Mouse (Mus musculus): ENCODE measurements at regions not wholly inside any gene's neighbourhood (a gene's known extent, or its start where the extent isn't known, plus 50 kb on each side); places are given as distances from the start of the nearest gene placed in this dataset.
"Not testable (repeated sequence)": the region's sequence is repeated elsewhere in the genome, so short reads cannot be mapped to it uniquely, and the experiment has no call there.

GRCm38 (mm10) chr2:78012441-78012840 lies 66.3 kb upstream of the Cwc22 start:
- not testable (repeated sequence) for H3K27ac ChIP-seq (ENCODE audit: low read length); H3K9me3 ChIP-seq (replicated peaks; ENCODE audit: control insufficient read depth, low read length); H3K4me2 ChIP-seq (ENCODE audit: low read depth, low read length); H3K4me1 ChIP-seq (ENCODE audit: control insufficient read depth, low read depth, low read length); H3K9ac ChIP-seq (ENCODE audit: low read depth, low read length); H3K4me3 ChIP-seq (ENCODE audit: low read depth, low read length); H3K27me3 ChIP-seq (ENCODE audit: control insufficient read depth, insufficient read depth, low read depth, low read length); ATAC-seq (ENCODE audit: low read depth); H3K36me3 ChIP-seq (ENCODE audit: control insufficient read depth, insufficient read depth)
- WGBS (ENCODE audit: insufficient replicate concordance) = 85% methylated on average over 6 of the region's 6 CpGs

GRCm38 (mm10) chr2:78011821-78012220 lies 65.6 kb upstream of the Cwc22 start:
- no peak for ATAC-seq (ENCODE audit: low read depth)
- Histone ChIP-seq H3K4me2 (ENCODE audit: low read depth, low read length) (no peak overlapping the region), H3K9ac (ENCODE audit: low read depth, low read length) (no peak overlapping the region), H3K27me3 (ENCODE audit: control insufficient read depth, insufficient read depth, low read depth, low read length) (no peaks in the 10 kb centered on the region), H3K9me3 (replicated peaks; ENCODE audit: control insufficient read depth, low read length) (no peaks in the 10 kb centered on the region), H3K4me1 (ENCODE audit: control insufficient read depth, low read depth, low read length) (no peaks in the 10 kb centered on the region), H3K36me3 (ENCODE audit: control insufficient read depth, insufficient read depth) (no peaks in the 10 kb centered on the region), H3K27ac (ENCODE audit: low read length) (no peak overlapping the region), H3K4me3 (ENCODE audit: low read depth, low read length) (no peak overlapping the region)
- WGBS (ENCODE audit: insufficient replicate concordance) = 68% methylated on average over 2 of the region's 2 CpGs

- no peak for ATAC-seq (ENCODE audit: low read depth)
- no peak overlapping the region for H3K9ac ChIP-seq (ENCODE audit: low read depth, low read length)
- H3K36me3 ChIP-seq (ENCODE audit: control insufficient read depth, insufficient read depth) = no peaks in the 10 kb centered on the region
- H3K27ac ChIP-seq (ENCODE audit: low read length) = no peak overlapping the region
- no peak overlapping the region for H3K4me3 ChIP-seq (ENCODE audit: low read depth, low read length)
- no peaks in the 10 kb centered on the region for H3K4me1 ChIP-seq (ENCODE audit: control insufficient read depth, low read depth, low read length)
- no peak overlapping the region for H3K4me2 ChIP-seq (ENCODE audit: low read depth, low read length)
- no peaks in the 10 kb centered on the region for H3K9me3 ChIP-seq (replicated peaks; ENCODE audit: control insufficient read depth, low read length)
- H3K27me3 ChIP-seq (ENCODE audit: control insufficient read depth, insufficient read depth, low read depth, low read length) = no peaks in the 10 kb centered on the region
- 48% methylated on average over 2 of the region's 2 CpGs for WGBS (ENCODE audit: insufficient replicate concordance)
These were observed 65.1 kb upstream of the Cwc22 start for GRCm38 (mm10) chr2:78011051-78011800.

- H3K4me3 ChIP-seq (ENCODE audit: low read depth, low read length) = no peak overlapping the region
- no peaks in the 10 kb centered on the region for H3K9me3 ChIP-seq (replicated peaks; ENCODE audit: control insufficient read depth, low read length)
- no peak overlapping the region for H3K4me2 ChIP-seq (ENCODE audit: low read depth, low read length)
- no peaks in the 10 kb centered on the region for H3K36me3 ChIP-seq (ENCODE audit: control insufficient read depth, insufficient read depth)
- no peaks in the 10 kb centered on the region for H3K27me3 ChIP-seq (ENCODE audit: control insufficient read depth, insufficient read depth, low read depth, low read length)
- 68% methylated on average over 5 of the region's 5 CpGs for WGBS (ENCODE audit: insufficient replicate concordance)
- no peak overlapping the region for H3K27ac ChIP-seq (ENCODE audit: low read length)
- H3K9ac ChIP-seq (ENCODE audit: low read depth, low read length) = no peak overlapping the region
- ATAC-seq (ENCODE audit: low read depth) = no peak
- no peaks in the 10 kb centered on the region for H3K4me1 ChIP-seq (ENCODE audit: control insufficient read depth, low read depth, low read length)
These were observed 64.0 kb upstream of the Cwc22 start for GRCm38 (mm10) chr2:78010066-78010690.

GRCm38 (mm10) chr2:78008094-78008493 lies 61.9 kb upstream of the Cwc22 start:
- WGBS (ENCODE audit: insufficient replicate concordance) = 83% methylated on average over 1 of the region's 1 CpGs
- no peaks in the 10 kb centered on the region for H3K9me3 ChIP-seq (replicated peaks; ENCODE audit: control insufficient read depth, low read length)
- no peaks in the 10 kb centered on the region for H3K4me1 ChIP-seq (ENCODE audit: control insufficient read depth, low read depth, low read length)
- H3K27me3 ChIP-seq (ENCODE audit: control insufficient read depth, insufficient read depth, low read depth, low read length) = no peaks in the 10 kb centered on the region
- no peaks in the 10 kb centered on the region for H3K36me3 ChIP-seq (ENCODE audit: control insufficient read depth, insufficient read depth)
- ATAC-seq (ENCODE audit: low read depth) = no peak
- no peak overlapping the region for H3K9ac ChIP-seq (ENCODE audit: low read depth, low read length)
- H3K4me2 ChIP-seq (ENCODE audit: low read depth, low read length) = no peak overlapping the region
- H3K27ac ChIP-seq (ENCODE audit: low read length) = no peak overlapping the region
- H3K4me3 ChIP-seq (ENCODE audit: low read depth, low read length) = no peak overlapping the region

- H3K4me2 ChIP-seq (ENCODE audit: low read depth, low read length) = no peak overlapping the region
- no peak for ATAC-seq (ENCODE audit: low read depth)
- 51% methylated on average over 7 of the region's 7 CpGs for WGBS (ENCODE audit: insufficient replicate concordance)
- no peak overlapping the region for H3K9ac ChIP-seq (ENCODE audit: low read depth, low read length)
- no peaks in the 10 kb centered on the region for H3K27me3 ChIP-seq (ENCODE audit: control insufficient read depth, insufficient read depth, low read depth, low read length)
- H3K4me3 ChIP-seq (ENCODE audit: low read depth, low read length) = no peak overlapping the region
- H3K36me3 ChIP-seq (ENCODE audit: control insufficient read depth, insufficient read depth) = no peaks in the 10 kb centered on the region
- no peaks in the 10 kb centered on the region for H3K4me1 ChIP-seq (ENCODE audit: control insufficient read depth, low read depth, low read length)
- no peak overlapping the region for H3K27ac ChIP-seq (ENCODE audit: low read length)
- no peaks in the 10 kb centered on the region for H3K9me3 ChIP-seq (replicated peaks; ENCODE audit: control insufficient read depth, low read length)
These were observed 59.3 kb upstream of the Cwc22 start for GRCm38 (mm10) chr2:78005402-78006021.

- WGBS (ENCODE audit: insufficient replicate concordance) = 52% methylated on average over 5 of the region's 5 CpGs
- ATAC-seq (ENCODE audit: low read depth) = no peak
- H3K27me3 ChIP-seq (ENCODE audit: control insufficient read depth, insufficient read depth, low read depth, low read length) = no peaks in the 10 kb centered on the region
These were observed 58.3 kb upstream of the Cwc22 start for GRCm38 (mm10) chr2:78004426-78004825.

More at GRCm38 (mm10) chr2:78004426-78004825, 58.3 kb upstream of the Cwc22 start:
- H3K9me3 ChIP-seq (replicated peaks; ENCODE audit: control insufficient read depth, low read length) = no peaks in the 10 kb centered on the region
- H3K36me3 ChIP-seq (ENCODE audit: control insufficient read depth, insufficient read depth) = no peaks in the 10 kb centered on the region
- H3K4me3 ChIP-seq (ENCODE audit: low read depth, low read length) = no peak overlapping the region
- no peak overlapping the region for H3K9ac ChIP-seq (ENCODE audit: low read depth, low read length)
- H3K4me1 ChIP-seq (ENCODE audit: control insufficient read depth, low read depth, low read length) = no peaks in the 10 kb centered on the region
- no peak overlapping the region for H3K4me2 ChIP-seq (ENCODE audit: low read depth, low read length)
- no peak overlapping the region for H3K27ac ChIP-seq (ENCODE audit: low read length)
